Mouse (Mus musculus): ENCODE measurements around the gene Rab11fip5.

Gene Rab11fip5

GRCm38 (mm10) chr6:85350157-85350556 is 24.3 kb downstream of the Rab11fip5 start:
- no peaks in the 10 kb centered on the region for H3K27me3 ChIP-seq (ENCODE audit: insufficient read depth, low read length)
- TF ChIP-seq POU5F1 (IDR thresholded peaks at IDR 0.05; ENCODE audit: borderline replicate concordance, low read length) (no peak), NANOG (IDR thresholded peaks at IDR 0.05; ENCODE audit: borderline replicate concordance, low read length) (no peak), CTCF (conservative IDR thresholded peaks at IDR 0.05; ENCODE audit: low read length) (no peak)
- H3K4me1 ChIP-seq (replicated peaks; ENCODE audit: low read depth, low read length) = peaks cover 28% of the 10 kb centered on the region
- no peak overlapping the region for H3K4me3 ChIP-seq (replicated peaks; ENCODE audit: low read length)
- no peaks in the 10 kb centered on the region for H3K9me3 ChIP-seq (ENCODE audit: low read length)
- no peaks in the 10 kb centered on the region for H3K36me3 ChIP-seq (ENCODE audit: insufficient read depth, low read length)

- no peak overlapping the region for H3K4me3 ChIP-seq (replicated peaks; ENCODE audit: low read length)
- H3K9me3 ChIP-seq (ENCODE audit: low read length) = no peaks in the 10 kb centered on the region
- no peaks in the 10 kb centered on the region for H3K27me3 ChIP-seq (ENCODE audit: insufficient read depth, low read length)
- no peak for TF ChIP-seq NANOG (IDR thresholded peaks at IDR 0.05; ENCODE audit: borderline replicate concordance, low read length)
- no peak for TF ChIP-seq POU5F1 (IDR thresholded peaks at IDR 0.05; ENCODE audit: borderline replicate concordance, low read length)
- TF ChIP-seq CTCF (conservative IDR thresholded peaks at IDR 0.05; ENCODE audit: low read length) = no peak
- peaks cover 28% of the 10 kb centered on the region for H3K4me1 ChIP-seq (replicated peaks; ENCODE audit: low read depth, low read length)
- no peaks in the 10 kb centered on the region for H3K36me3 ChIP-seq (ENCODE audit: insufficient read depth, low read length)
Observed at GRCm38 (mm10) chr6:85349246-85349645, 25.2 kb downstream of the Rab11fip5 start.

GRCm38 (mm10) chr6:85348133-85348532 is 26.3 kb downstream of the Rab11fip5 start:
- TF ChIP-seq NANOG (IDR thresholded peaks at IDR 0.05; ENCODE audit: borderline replicate concordance, low read length) = no peak
- no peak for TF ChIP-seq CTCF (conservative IDR thresholded peaks at IDR 0.05; ENCODE audit: low read length)
- no peak for TF ChIP-seq POU5F1 (IDR thresholded peaks at IDR 0.05; ENCODE audit: borderline replicate concordance, low read length)
- H3K9me3 ChIP-seq (ENCODE audit: low read length) = no peaks in the 10 kb centered on the region
- H3K4me1 ChIP-seq (replicated peaks; ENCODE audit: low read depth, low read length) = peaks cover 28% of the 10 kb centered on the region
- no peak overlapping the region for H3K4me3 ChIP-seq (replicated peaks; ENCODE audit: low read length)
- 0 out of 2 replicates have a peak, but pooled peaks cover under 1% of the 10 kb centered on the region for H3K27me3 ChIP-seq (ENCODE audit: insufficient read depth, low read length)
- no peaks in the 10 kb centered on the region for H3K36me3 ChIP-seq (ENCODE audit: insufficient read depth, low read length)

GRCm38 (mm10) chr6:85346028-85346634 is 28.3 kb downstream of the Rab11fip5 start:
- Histone ChIP-seq H3K4me1 (replicated peaks; ENCODE audit: low read depth, low read length) (peaks cover 28% of the 10 kb centered on the region), H3K27me3 (ENCODE audit: insufficient read depth, low read length) (peaks cover 13% of the 10 kb centered on the region), H3K9me3 (ENCODE audit: low read length) (no peaks in the 10 kb centered on the region), H3K4me3 (replicated peaks; ENCODE audit: low read length) (no peak overlapping the region), H3K36me3 (ENCODE audit: insufficient read depth, low read length) (no peaks in the 10 kb centered on the region; the same call in 1 of the 2 replicates)
- no peak for TF ChIP-seq POU5F1 (IDR thresholded peaks at IDR 0.05; ENCODE audit: borderline replicate concordance, low read length)
- TF ChIP-seq CTCF (conservative IDR thresholded peaks at IDR 0.05; ENCODE audit: low read length) = peak; percentile 79
- no peak for TF ChIP-seq NANOG (IDR thresholded peaks at IDR 0.05; ENCODE audit: borderline replicate concordance, low read length)

GRCm38 (mm10) chr6:85344929-85345328 is 29.5 kb downstream of the Rab11fip5 start:
- no peak overlapping the region for H3K4me3 ChIP-seq (replicated peaks; ENCODE audit: low read length)
- TF ChIP-seq NANOG (IDR thresholded peaks at IDR 0.05; ENCODE audit: borderline replicate concordance, low read length) (no peak), POU5F1 (IDR thresholded peaks at IDR 0.05; ENCODE audit: borderline replicate concordance, low read length) (no peak), CTCF (conservative IDR thresholded peaks at IDR 0.05; ENCODE audit: low read length) (no peak)
- H3K27me3 ChIP-seq (ENCODE audit: insufficient read depth, low read length) = peaks cover 18% of the 10 kb centered on the region
- H3K4me1 ChIP-seq (replicated peaks; ENCODE audit: low read depth, low read length) = peaks cover 28% of the 10 kb centered on the region
- no peaks in the 10 kb centered on the region for H3K9me3 ChIP-seq (ENCODE audit: low read length)
- no peaks in the 10 kb centered on the region; the same call in 1 of the 2 replicates for H3K36me3 ChIP-seq (ENCODE audit: insufficient read depth, low read length)

GRCm38 (mm10) chr6:85343027-85343426 is 31.4 kb downstream of the Rab11fip5 start:
- Histone ChIP-seq H3K4me1 (replicated peaks; ENCODE audit: low read depth, low read length) (peaks cover 10% of the 10 kb centered on the region), H3K36me3 (ENCODE audit: insufficient read depth, low read length) (no peaks in the 10 kb centered on the region; the same call in 1 of the 2 replicates), H3K9me3 (ENCODE audit: low read length) (no peaks in the 10 kb centered on the region), H3K27me3 (ENCODE audit: insufficient read depth, low read length) (peaks cover 22% of the 10 kb centered on the region), H3K4me3 (replicated peaks; ENCODE audit: low read length) (no peak overlapping the region)
- TF ChIP-seq NANOG (IDR thresholded peaks at IDR 0.05; ENCODE audit: borderline replicate concordance, low read length) (no peak), CTCF (conservative IDR thresholded peaks at IDR 0.05; ENCODE audit: low read length) (no peak), POU5F1 (IDR thresholded peaks at IDR 0.05; ENCODE audit: borderline replicate concordance, low read length) (no peak)

GRCm38 (mm10) chr6:85341814-85342501 is 32.5 kb downstream of the Rab11fip5 start:
- peaks cover 22% of the 10 kb centered on the region for H3K27me3 ChIP-seq (ENCODE audit: insufficient read depth, low read length)
- no peaks in the 10 kb centered on the region for H3K9me3 ChIP-seq (ENCODE audit: low read length)
- H3K36me3 ChIP-seq (ENCODE audit: insufficient read depth, low read length) = peaks cover under 1% of the 10 kb centered on the region; the same call in 1 of the 2 replicates
- H3K4me3 ChIP-seq (replicated peaks; ENCODE audit: low read length) = no peak overlapping the region
- TF ChIP-seq CTCF (conservative IDR thresholded peaks at IDR 0.05; ENCODE audit: low read length) = no peak
- H3K4me1 ChIP-seq (replicated peaks; ENCODE audit: low read depth, low read length) = peaks cover 7% of the 10 kb centered on the region

- peaks cover 6% of the 10 kb centered on the region; the same call in 1 of the 2 replicates for H3K36me3 ChIP-seq (ENCODE audit: insufficient read depth, low read length)
- H3K4me3 ChIP-seq (replicated peaks; ENCODE audit: low read length) = no peak overlapping the region
- no peak for TF ChIP-seq CTCF (conservative IDR thresholded peaks at IDR 0.05; ENCODE audit: low read length)
- peaks cover 22% of the 10 kb centered on the region for H3K27me3 ChIP-seq (ENCODE audit: insufficient read depth, low read length)
- H3K4me1 ChIP-seq (replicated peaks; ENCODE audit: low read depth, low read length) = no peaks in the 10 kb centered on the region
- no peaks in the 10 kb centered on the region for H3K9me3 ChIP-seq (ENCODE audit: low read length)
Observed at GRCm38 (mm10) chr6:85340184-85340583, 34.2 kb downstream of the Rab11fip5 start.

Measured in E14TG2a.4 (cell line).